Mouse (Mus musculus) lung, postnatal 0 days (tissue): Measurements from ENCODE around the gene Hrg. TPM values are rescaled to one million over a fixed set of nuclear protein-coding genes. Genes with fewer than 3 reads are reported as not detected.
"Not testable (repeated sequence)": the region's sequence is repeated elsewhere in the genome, so short reads cannot be mapped to it uniquely, and the experiment has no call there.

Source experiments
- ATAC-seq: fragments of 200-750 bp; cut with Nextera tagmentation; 2 replicates; pipeline ENCODE4 v1.8.0; 2017; ENCODE audit warnings: moderate library complexity
- DNase-seq: peaks from one replicate; pipeline ENCODE4 v3.0.0-alpha.2; 2016; ENCODE audit warnings: low spot score
- H3K27ac ChIP-seq: fragments of 300-500 bp; sonication (generic); 2 replicates; pipeline ENCODE4 v1.5.1; 2014; ENCODE audit warnings: antibody characterized with exemption, mild to moderate bottlenecking, low read length, mixed read lengths
- H3K27me3 ChIP-seq: fragments of 300-500 bp; sonication (generic); replicated peaks from 2 replicates; pipeline ENCODE4 v1.6.1; 2014; ENCODE audit warnings: low read length, mixed read lengths; ENCODE audit not compliant: insufficient read depth
- H3K36me3 ChIP-seq: fragments of 300-500 bp; sonication (generic); 2 replicates; pipeline ENCODE4 v1.6.1; 2014; ENCODE audit warnings: low read length, mixed read lengths; ENCODE audit not compliant: insufficient read depth
- H3K4me1 ChIP-seq: fragments of 300-500 bp; sonication (generic); 2 replicates; pipeline ENCODE4 v1.6.1; 2014; ENCODE audit warnings: antibody characterized with exemption, low read depth, low read length, mixed read lengths; ENCODE audit not compliant: insufficient read depth
- H3K4me2 ChIP-seq: fragments of 300-500 bp; sonication (generic); replicated peaks from 2 replicates; pipeline ENCODE4 v1.6.1; 2014; ENCODE audit warnings: low read depth, mild to moderate bottlenecking, low read length, moderate library complexity, mixed read lengths
- H3K4me3 ChIP-seq: fragments of 300-500 bp; sonication (generic); 2 replicates; pipeline ENCODE4 v1.5.1; 2014; ENCODE audit warnings: low read depth, low read length
- H3K9ac ChIP-seq: fragments of 300-500 bp; sonication (generic); replicated peaks from 2 replicates; pipeline ENCODE4 v1.6.1; 2014; ENCODE audit warnings: low read depth, mild to moderate bottlenecking
- H3K9me3 ChIP-seq: fragments of 300-500 bp; sonication (generic); 2 replicates; pipeline ENCODE4 v1.6.1; 2016; ENCODE audit warnings: low read length, mixed read lengths
- CTCF ChIP-seq: IDR thresholded peaks from 2 replicates; pipeline ENCODE4 v1.5.1; 2016; ENCODE audit warnings: antibody characterized with exemption, mild to moderate bottlenecking
- EP300 ChIP-seq: IDR thresholded peaks from 2 replicates; pipeline ENCODE4 v1.6.1; 2016; ENCODE audit warnings: antibody characterized with exemption, mild to moderate bottlenecking, control low read depth
- WGBS: fragments of 180-500 bp; shearing (Covaris S2); extraction: QIAGEN DNeasy Blood & Tissue Kit; methylation state at CpG from one replicate; pipeline ENCODE4 v1.1.7; 2014; 5-methylcytosine and 5-hydroxymethylcytosine counted together
- polyA plus RNA-seq: library from polyadenylated mRNA; unstranded; fragments of >200 nt; fragmentation: Nextera tagmentation; extraction: Ambion mirVana; gene quantifications from 2 replicates; pipeline ENCODE4 v1.2.1, GENCODE M21; 2015

Gene Hrg
- polyA plus RNA-seq, 1 experiment from 2014 or later: 0.06 TPM

- TF ChIP-seq EP300: no peak
- no peak for TF ChIP-seq CTCF
- no peak overlapping the region for H3K4me3 ChIP-seq
Observed at GRCm38 (mm10) chr16:22955397-22956084, 4.7 kb downstream of the Hrg start.

GRCm38 (mm10) chr16:22956085-22956439 is 5.2 kb downstream of the Hrg start:
- Histone ChIP-seq H3K36me3 (no peaks in the 10 kb centered on the region), H3K4me1 (no peaks in the 10 kb centered on the region), H3K9ac (no peak overlapping the region), H3K27ac (no peak overlapping the region), H3K4me3 (no peak overlapping the region), H3K27me3 (no peaks in the 10 kb centered on the region), H3K4me2 (no peak overlapping the region), H3K9me3 (no peaks in the 10 kb centered on the region)
- TF ChIP-seq EP300 (no peak), CTCF (no peak)
- 78% methylated on average over 11 of the region's 11 CpGs for WGBS
- DNase-seq: no peak
- no peak for ATAC-seq

More at GRCm38 (mm10) chr16:22955397-22956084, 4.7 kb downstream of the Hrg start:
- ATAC-seq (no peak), DNase-seq (peak; percentile 31)
- Histone ChIP-seq H3K9me3 (no peaks in the 10 kb centered on the region), H3K27ac (no peak overlapping the region), H3K27me3 (no peaks in the 10 kb centered on the region), H3K36me3 (no peaks in the 10 kb centered on the region), H3K4me2 (no peak overlapping the region), H3K4me1 (no peaks in the 10 kb centered on the region), H3K9ac (no peak overlapping the region)
- 51% methylated on average over 13 of the region's 13 CpGs for WGBS

- ATAC-seq: no peak
- no peak for DNase-seq
- WGBS: 89% methylated on average over 8 of the region's 8 CpGs
- Histone ChIP-seq H3K4me2 (no peak overlapping the region), H3K36me3 (no peaks in the 10 kb centered on the region), H3K27me3 (no peaks in the 10 kb centered on the region), H3K9me3 (no peaks in the 10 kb centered on the region), H3K27ac (no peak overlapping the region), H3K4me1 (no peaks in the 10 kb centered on the region), H3K9ac (no peak overlapping the region), H3K4me3 (no peak overlapping the region)
- no peak for TF ChIP-seq CTCF
- no peak for TF ChIP-seq EP300
Observed at GRCm38 (mm10) chr16:22961073-22961472, 10.2 kb downstream of the Hrg start.

- Histone ChIP-seq H3K27ac (no peak overlapping the region), H3K4me3 (no peak overlapping the region), H3K4me1 (no peaks in the 10 kb centered on the region), H3K9ac (no peak overlapping the region), H3K4me2 (no peak overlapping the region), H3K36me3 (no peaks in the 10 kb centered on the region), H3K27me3 (no peaks in the 10 kb centered on the region), H3K9me3 (no peaks in the 10 kb centered on the region)
- WGBS: 82% methylated on average over 5 of the region's 5 CpGs
- ATAC-seq: no peak
- TF ChIP-seq EP300 (no peak), CTCF (no peak)
- no peak for DNase-seq
Observed at GRCm38 (mm10) chr16:22962256-22962655, 11.4 kb downstream of the Hrg start.

GRCm38 (mm10) chr16:22963293-22963692 is 12.4 kb downstream of the Hrg start:
- TF ChIP-seq EP300 (no peak), CTCF (no peak)
- H3K9me3 ChIP-seq: no peaks in the 10 kb centered on the region
- no peaks in the 10 kb centered on the region for H3K4me1 ChIP-seq
- H3K4me2 ChIP-seq: no peak overlapping the region
- H3K4me3 ChIP-seq: no peak overlapping the region
- H3K27ac ChIP-seq: no peak overlapping the region
- ATAC-seq: no peak
- H3K27me3 ChIP-seq: no peaks in the 10 kb centered on the region
- no peak for DNase-seq
- no peaks in the 10 kb centered on the region for H3K36me3 ChIP-seq
- H3K9ac ChIP-seq: no peak overlapping the region

GRCm38 (mm10) chr16:22967383-22968030 is 16.6 kb downstream of the Hrg start:
- Histone ChIP-seq H3K4me2 (no peak overlapping the region), H3K9me3 (no peaks in the 10 kb centered on the region), H3K9ac (no peak overlapping the region), H3K27ac (no peak overlapping the region), H3K36me3 (no peaks in the 10 kb centered on the region), H3K27me3 (no peaks in the 10 kb centered on the region), H3K4me3 (no peak overlapping the region), H3K4me1 (no peaks in the 10 kb centered on the region)
- WGBS: 50% methylated on average over 1 of the region's 1 CpGs
- DNase-seq (peak; percentile 27), ATAC-seq (no peak)
- TF ChIP-seq EP300 (0 out of 2 replicates have a peak, but pooled peaks have one; percentile 17), CTCF (no peak)

GRCm38 (mm10) chr16:22996951-22997350 is 46.1 kb downstream of the Hrg start:
- H3K27me3 ChIP-seq, H3K9me3 ChIP-seq, H3K27ac ChIP-seq, ATAC-seq, H3K4me1 ChIP-seq, H3K4me2 ChIP-seq, H3K4me3 ChIP-seq, H3K9ac ChIP-seq, H3K36me3 ChIP-seq: not testable (repeated sequence)
- 69% methylated on average over 3 of the region's 3 CpGs for WGBS
- peak; percentile 0 for DNase-seq
